Mouse (Mus musculus): Measurements from ENCODE around the gene Nhlh1.

GRCm38 (mm10) chr1:172099325-172100033 lies 42.1 kb upstream of the Nhlh1 start:
- TF ChIP-seq CTCF (IDR thresholded peaks at IDR 0.05; ENCODE audit: borderline replicate concordance, extremely low read depth, insufficient read depth, insufficient read length) (no peak), POLR2A (IDR thresholded peaks at IDR 0.05; ENCODE audit: borderline replicate concordance, extremely low read depth, insufficient read depth, insufficient read length, poor library complexity, severe bottlenecking) (no peak)

Data from brain, embryonic 14.5 days (tissue).